Mouse (Mus musculus): ENCODE measurements at regions not wholly inside any gene's neighbourhood (a gene's known extent, or its start where the extent isn't known, plus 50 kb on each side); places are given as distances from the start of the nearest gene placed in this dataset.
"Not testable (repeated sequence)": the region's sequence is repeated elsewhere in the genome, so short reads cannot be mapped to it uniquely, and the experiment has no call there.

GRCm38 (mm10) chr3:22285904-22286303 lies 209.5 kb downstream of the Tbl1xr1 start:
- no peak for DNase-seq (ENCODE audit: low read depth, low spot score)

- no peak for DNase-seq (ENCODE audit: low read depth, low spot score)
Measured at GRCm38 (mm10) chr3:22293466-22293865, 217.0 kb downstream of the Tbl1xr1 start.

GRCm38 (mm10) chr3:22294081-22294480 lies 217.6 kb downstream of the Tbl1xr1 start:
- DNase-seq (ENCODE audit: low read depth, low spot score), result not testable (repeated sequence)

- DNase-seq (ENCODE audit: low read depth, low spot score), result not testable (repeated sequence)
Measured at GRCm38 (mm10) chr3:22296925-22297324, 220.5 kb downstream of the Tbl1xr1 start.

GRCm38 (mm10) chr3:22297831-22298230 lies 221.4 kb downstream of the Tbl1xr1 start:
- not testable (repeated sequence) for DNase-seq (ENCODE audit: low read depth, low spot score)

GRCm38 (mm10) chr3:22300553-22300952 lies 224.1 kb downstream of the Tbl1xr1 start:
- DNase-seq (ENCODE audit: low read depth, low spot score), result no peak

GRCm38 (mm10) chr3:22301991-22302517 lies 225.6 kb downstream of the Tbl1xr1 start:
- DNase-seq (ENCODE audit: low read depth, low spot score), result no peak

GRCm38 (mm10) chr3:22304145-22304544 lies 227.7 kb downstream of the Tbl1xr1 start:
- no peak for DNase-seq (ENCODE audit: low read depth, low spot score)

GRCm38 (mm10) chr3:22306624-22307023 lies 230.2 kb downstream of the Tbl1xr1 start:
- no peak for DNase-seq (ENCODE audit: low read depth, low spot score)

GRCm38 (mm10) chr3:22308962-22309361 lies 232.5 kb downstream of the Tbl1xr1 start:
- DNase-seq (ENCODE audit: low read depth, low spot score), result peak; percentile 53

GRCm38 (mm10) chr3:22316466-22317185 lies 240.2 kb downstream of the Tbl1xr1 start:
- no peak for DNase-seq (ENCODE audit: low read depth, low spot score)

GRCm38 (mm10) chr3:22320425-22320824 lies 244.0 kb downstream of the Tbl1xr1 start:
- DNase-seq (ENCODE audit: low read depth, low spot score), result not testable (repeated sequence)

GRCm38 (mm10) chr3:22331240-22331639 lies 254.8 kb downstream of the Tbl1xr1 start:
- no peak for DNase-seq (ENCODE audit: low read depth, low spot score)
